Mouse (Mus musculus) heart, embryonic 14.5 days (tissue): ENCODE data around the gene Tmem135. TPM values are rescaled to one million over a fixed set of nuclear protein-coding genes. Genes with fewer than 3 reads are reported as not detected.

Source experiments
- ATAC-seq: fragments of 200-750 bp; cut with Nextera tagmentation; 2 replicates; pipeline ENCODE4 v1.8.0; 2017; ENCODE audit warnings: low read depth, moderate TSS enrichment; ENCODE audit not compliant: insufficient number of reproducible peaks, insufficient read depth, low FRiP score
- H3K27ac ChIP-seq, 2 experiments: fragments of 200-500 bp in 1 of 2; fragments of 300-500 bp in 1 of 2; sonication (generic) in 1 of 2; replicated peaks in 1 of 2; 2 replicates each; pipeline ENCODE4 v1.5.1; 2012 to 2014; ENCODE audit warnings: low read depth in 2 of 2, low read length in 2 of 2, control low read depth in 1 of 2, mild to moderate bottlenecking in 1 of 2, mixed read lengths in 1 of 2; ENCODE audit not compliant: control insufficient read depth in 1 of 2, insufficient read depth in 1 of 2
- H3K27me3 ChIP-seq: fragments of 300-500 bp; sonication (generic); 2 replicates; pipeline ENCODE4 v1.6.1; 2014; ENCODE audit warnings: mild to moderate bottlenecking, low read length, control low read depth; ENCODE audit not compliant: control insufficient read depth, insufficient read depth
- H3K36me3 ChIP-seq: fragments of 300-500 bp; sonication (generic); 2 replicates; pipeline ENCODE4 v1.6.1; 2014; ENCODE audit warnings: mild to moderate bottlenecking, control low read depth, low read length, mixed read lengths; ENCODE audit not compliant: control insufficient read depth, insufficient read depth
- H3K4me1 ChIP-seq, 2 experiments: fragments of 200-500 bp in 1 of 2; fragments of 300-500 bp in 1 of 2; sonication (generic) in 1 of 2; 2 replicates each; pipeline ENCODE4 v1.6.1; 2012 to 2014; ENCODE audit warnings: low read length in 2 of 2, control low read depth in 1 of 2, mixed read lengths in 1 of 2; ENCODE audit not compliant: control insufficient read depth in 2 of 2, insufficient read depth in 2 of 2
- H3K4me2 ChIP-seq: fragments of 300-500 bp; sonication (generic); 2 replicates; pipeline ENCODE4 v1.6.1; 2014; ENCODE audit warnings: mild to moderate bottlenecking, low read length
- H3K4me3 ChIP-seq, 2 experiments: fragments of 200-500 bp in 1 of 2; fragments of 300-500 bp in 1 of 2; sonication (generic) in 1 of 2; 2 replicates each; pipeline ENCODE4 v1.5.1; 2012 to 2014; ENCODE audit warnings: low read length in 2 of 2, mild to moderate bottlenecking in 2 of 2, control low read depth in 1 of 2, low read depth in 1 of 2, moderate library complexity in 1 of 2; ENCODE audit not compliant: control insufficient read depth in 1 of 2, insufficient read depth in 1 of 2
- H3K9ac ChIP-seq: fragments of 300-500 bp; sonication (generic); 2 replicates; pipeline ENCODE4 v1.6.1; 2014; ENCODE audit warnings: mild to moderate bottlenecking, low read length
- H3K9me3 ChIP-seq: fragments of 300-500 bp; sonication (generic); 2 replicates; pipeline ENCODE4 v1.6.1; 2016; ENCODE audit warnings: low read length, control low read depth; ENCODE audit not compliant: control insufficient read depth
- WGBS: fragments of 180-500 bp; shearing (Covaris S2); extraction: QIAGEN DNeasy Blood & Tissue Kit; methylation state at CpG from one replicate; pipeline ENCODE4 v1.1.7; 2014; 5-methylcytosine and 5-hydroxymethylcytosine counted together
- polyA plus RNA-seq: library from polyadenylated mRNA; unstranded; fragments of >200 nt; fragmentation: Nextera tagmentation; extraction: Ambion mirVana; gene quantifications from 2 replicates; pipeline ENCODE4 v1.2.1, GENCODE M21; 2014

Tmem135 gene
- polyA plus RNA-seq, 1 experiment from 2014 or later = 28.4 TPM

GRCm38 (mm10) chr7:89396386-89396785 is 7.6 kb downstream of the Tmem135 start:
- no peak overlapping the region for H3K4me2 ChIP-seq
- ATAC-seq = no peak
- no peaks in the 10 kb centered on the region for H3K9me3 ChIP-seq
- H3K36me3 ChIP-seq = no peaks in the 10 kb centered on the region
- H3K9ac ChIP-seq = no peak overlapping the region
- no peak overlapping the region for H3K4me3 ChIP-seq
- no peaks in the 10 kb centered on the region for H3K27me3 ChIP-seq
- no peak overlapping the region for H3K27ac ChIP-seq
- whole genome bisulfite sequencing = 47% methylated on average over 8 of the region's 8 CpGs
- peaks cover 0 to 8% of the 10 kb centered on the region in 2 experiments; a peak in 2 of 4 replicates for H3K4me1 ChIP-seq

DNA sequence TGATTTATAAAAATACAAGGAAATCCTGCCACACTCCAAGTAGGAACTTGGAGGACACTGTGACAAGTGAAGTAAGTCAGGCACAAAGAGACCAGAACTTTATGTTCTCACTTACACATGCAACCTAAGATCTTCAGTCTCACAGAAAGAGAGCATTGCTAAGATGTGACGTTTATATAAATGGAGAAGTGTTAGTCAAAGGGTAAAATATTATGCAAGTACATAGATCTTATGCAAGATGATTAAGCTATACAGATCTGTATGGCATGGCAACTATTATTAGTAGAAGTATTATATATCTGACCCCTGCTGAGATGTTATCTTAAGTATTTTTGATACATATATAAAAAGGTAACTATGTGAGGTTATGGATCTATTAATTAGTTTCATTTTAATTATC is 8.6 kb downstream of the Tmem135 start:
- no peak overlapping the region for H3K4me2 ChIP-seq
- H3K27me3 ChIP-seq = no peaks in the 10 kb centered on the region
- no peak overlapping the region for H3K9ac ChIP-seq
- no peak overlapping the region for H3K27ac ChIP-seq
- H3K36me3 ChIP-seq = no peaks in the 10 kb centered on the region
- no peak overlapping the region for H3K4me3 ChIP-seq
- 76% methylated on average over 1 of the region's 1 CpGs for WGBS
- ATAC-seq = no peak
- H3K4me1 ChIP-seq = peaks cover 0 to 8% of the 10 kb centered on the region in 2 experiments; a peak in 2 of 4 replicates
- no peaks in the 10 kb centered on the region for H3K9me3 ChIP-seq

DNA sequence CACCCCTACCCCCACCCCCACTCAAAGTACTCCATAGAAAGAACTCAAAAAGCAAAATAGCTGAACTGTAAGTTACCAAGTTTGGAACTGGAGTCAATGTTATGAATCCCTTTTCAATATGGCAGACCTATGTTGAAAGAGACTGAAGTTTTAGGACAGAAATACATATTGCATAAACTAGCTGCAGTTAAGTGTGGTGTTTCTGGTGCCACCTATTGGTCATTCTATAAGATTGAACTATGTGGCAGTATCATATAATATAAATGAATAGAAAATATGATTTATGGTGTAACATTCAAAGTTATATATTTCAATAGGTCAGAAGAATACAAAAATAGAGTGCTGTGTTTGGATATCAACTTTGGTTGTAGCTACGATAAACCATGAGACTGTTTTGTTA is 11.2 kb downstream of the Tmem135 start:
- Histone ChIP-seq H3K4me1 (peaks cover 2 to 8% of the 10 kb centered on the region in 2 experiments; a peak in 3 of 4 replicates), H3K4me2 (no peak overlapping the region), H3K27ac (no peak overlapping the region), H3K9ac (no peak overlapping the region), H3K4me3 (no peak overlapping the region), H3K9me3 (no peaks in the 10 kb centered on the region), H3K36me3 (no peaks in the 10 kb centered on the region), H3K27me3 (no peaks in the 10 kb centered on the region)
- no peak for ATAC-seq
- 98% methylated on average over 1 of the region's 1 CpGs for WGBS

- Histone ChIP-seq H3K27me3 (no peaks in the 10 kb centered on the region), H3K9ac (no peak overlapping the region), H3K4me1 (peaks cover 2 to 8% of the 10 kb centered on the region in 2 experiments; a peak in 3 of 4 replicates), H3K4me2 (no peak overlapping the region), H3K9me3 (no peaks in the 10 kb centered on the region), H3K36me3 (no peaks in the 10 kb centered on the region), H3K4me3 (no peak overlapping the region), H3K27ac (no peak overlapping the region)
- WGBS = 53% methylated on average over 4 of the region's 4 CpGs
- no peak for ATAC-seq
Observed at GRCm38 (mm10) chr7:89392388-89392787, 11.6 kb downstream of the Tmem135 start.

DNA sequence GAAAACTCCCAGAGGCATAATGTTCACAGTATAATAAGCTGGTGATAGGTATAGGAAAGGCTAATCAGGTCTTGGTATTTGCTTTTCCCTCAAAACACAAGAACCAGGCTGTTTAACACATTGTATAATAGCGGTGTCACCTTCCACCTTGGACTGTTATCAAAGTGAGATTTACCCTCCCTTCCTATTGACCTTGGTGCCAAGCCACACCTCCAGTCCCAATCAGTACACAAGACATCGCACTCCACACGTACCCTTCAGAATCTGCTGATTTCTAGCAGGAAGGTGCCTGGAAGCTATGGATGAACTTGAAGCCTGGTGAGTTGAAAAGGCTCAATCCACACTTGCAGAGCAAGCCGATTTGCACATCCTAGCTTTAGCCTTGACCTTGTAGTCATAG is 12.2 kb downstream of the Tmem135 start:
- ATAC-seq = no peak
- Histone ChIP-seq H3K27me3 (no peaks in the 10 kb centered on the region), H3K4me3 (no peak overlapping the region), H3K4me1 (peaks cover 4 to 8% of the 10 kb centered on the region in 2 experiments; a peak in 3 of 4 replicates), H3K9ac (no peak overlapping the region), H3K4me2 (no peak overlapping the region), H3K36me3 (no peaks in the 10 kb centered on the region), H3K9me3 (no peaks in the 10 kb centered on the region), H3K27ac (no peak overlapping the region)
- WGBS = 42% methylated on average over 4 of the region's 4 CpGs

- no peak overlapping the region for H3K9ac ChIP-seq
- no peak overlapping the region for H3K4me3 ChIP-seq
- H3K4me1 ChIP-seq = peaks cover 7 to 8% of the 10 kb centered on the region in 2 experiments
- H3K4me2 ChIP-seq = no peak overlapping the region
- H3K27me3 ChIP-seq = no peaks in the 10 kb centered on the region
- no peaks in the 10 kb centered on the region for H3K36me3 ChIP-seq
- H3K9me3 ChIP-seq = no peaks in the 10 kb centered on the region
- no peak overlapping the region for H3K27ac ChIP-seq
- no peak for ATAC-seq
- 94% methylated on average over 3 of the region's 3 CpGs for WGBS
Observed at GRCm38 (mm10) chr7:89391281-89391680, 12.7 kb downstream of the Tmem135 start.

DNA sequence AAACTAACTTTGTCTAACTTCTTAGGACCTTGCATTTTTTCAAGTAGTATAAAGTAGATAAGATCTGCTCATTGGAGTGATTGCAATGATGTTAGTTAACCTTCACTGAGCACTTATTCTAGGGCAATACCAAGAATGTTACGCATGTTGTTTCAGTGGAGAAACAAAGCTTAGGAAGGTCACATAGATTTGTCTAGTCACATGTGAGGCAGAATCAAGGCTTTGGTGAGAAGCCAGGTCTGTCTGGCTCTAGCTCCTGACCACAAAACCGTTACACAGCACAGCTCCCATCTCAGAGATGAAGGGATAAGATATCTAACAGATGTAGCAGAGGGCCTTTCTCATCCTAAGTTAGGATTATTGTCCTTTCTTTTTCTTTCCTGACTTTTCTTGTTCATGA is 13.4 kb downstream of the Tmem135 start:
- 72% methylated on average over 2 of the region's 2 CpGs for WGBS
- no peak overlapping the region for H3K9ac ChIP-seq
- H3K36me3 ChIP-seq = no peaks in the 10 kb centered on the region
- peaks cover 7 to 11% of the 10 kb centered on the region in 2 experiments for H3K4me1 ChIP-seq
- no peak overlapping the region for H3K4me3 ChIP-seq
- no peak overlapping the region for H3K27ac ChIP-seq
- ATAC-seq = no peak
- H3K9me3 ChIP-seq = no peaks in the 10 kb centered on the region
- H3K27me3 ChIP-seq = no peaks in the 10 kb centered on the region
- no peak overlapping the region for H3K4me2 ChIP-seq

DNA sequence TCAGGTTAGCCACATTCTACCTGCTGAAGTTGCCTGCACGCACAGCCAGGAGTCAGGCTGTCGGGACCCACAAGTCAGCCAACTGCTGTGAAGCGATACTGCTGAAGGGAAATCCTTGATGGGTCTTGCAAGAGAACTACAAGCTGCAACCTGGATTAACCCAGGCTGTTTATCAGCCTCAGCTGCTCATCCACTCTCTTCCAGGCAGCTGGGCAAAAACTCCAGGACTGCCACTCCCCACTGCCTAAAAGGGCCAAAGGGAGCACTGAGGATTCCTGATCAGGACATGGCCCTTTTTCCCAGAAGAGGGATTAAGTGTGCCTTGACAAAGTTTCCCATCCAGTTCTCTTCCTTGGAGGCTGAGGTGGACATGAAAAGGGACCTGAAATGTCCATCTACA is 15.0 kb downstream of the Tmem135 start:
- no peaks in the 10 kb centered on the region for H3K9me3 ChIP-seq
- H3K9ac ChIP-seq = no peak overlapping the region
- H3K27ac ChIP-seq = no peak overlapping the region
- H3K4me3 ChIP-seq = no peak overlapping the region
- no peaks in the 10 kb centered on the region for H3K36me3 ChIP-seq
- H3K4me2 ChIP-seq = no peak overlapping the region
- WGBS = 76% methylated on average over 3 of the region's 3 CpGs
- H3K4me1 ChIP-seq = peaks cover 7 to 12% of the 10 kb centered on the region in 2 experiments
- no peak for ATAC-seq
- H3K27me3 ChIP-seq = no peaks in the 10 kb centered on the region
